Mouse (Mus musculus): ENCODE results near the gene Speer4a.
A peak's percentile ranks its signal among the peaks of the same experiment; 100 is the strongest.
"Not testable (repeated sequence)": the region's sequence is repeated elsewhere in the genome, so short reads cannot be mapped to it uniquely, and the experiment has no call there.

Gene Speer4a

GRCm38 (mm10) chr5:26039458-26039857 is at the start of gene Speer4a:
Speer4a (minus strand) TSS chr5:26039558.
- DNase-seq (ENCODE audit: low spot score in 2 of 2), result not testable (repeated sequence)

- not testable (repeated sequence) for DNase-seq (ENCODE audit: low spot score in 2 of 2)
Measured at GRCm38 (mm10) chr5:26079023-26079422, 39.7 kb upstream of the Speer4a start.

GRCm38 (mm10) chr5:26070716-26071115 is 31.4 kb upstream of the Speer4a start:
- DNase-seq (ENCODE audit: low spot score in 2 of 2), result no peak

GRCm38 (mm10) chr5:26058481-26058880 is 19.1 kb upstream of the Speer4a start, which contains the start of gene Gm7347:
Gm7347 (minus strand) TSS chr5:26058581.
- DNase-seq (ENCODE audit: low spot score in 2 of 2), result not testable (repeated sequence)

GRCm38 (mm10) chr5:26022816-26023215 is 16.5 kb downstream of the Speer4a start, which contains the start of gene Gm5862:
Gm5862 (minus strand) TSS chr5:26022916.
- DNase-seq (ENCODE audit: low spot score in 2 of 2), result not testable (repeated sequence)

- not testable (repeated sequence) for DNase-seq (ENCODE audit: low spot score in 2 of 2)
Measured at GRCm38 (mm10) chr5:26007697-26008096, 31.7 kb downstream of the Speer4a start.

GRCm38 (mm10) chr5:26006937-26007695 is 32.2 kb downstream of the Speer4a start:
- peak; percentile 4 to 5 for DNase-seq (ENCODE audit: low spot score in 2 of 2)

GRCm38 (mm10) chr5:26004698-26005097 is 34.7 kb downstream of the Speer4a start, which contains the start of gene Gm1979:
Gm1979 (minus strand) TSS chr5:26004798.
- DNase-seq (ENCODE audit: low spot score in 2 of 2), result not testable (repeated sequence)

- DNase-seq (ENCODE audit: low spot score in 2 of 2), result not testable (repeated sequence)
Measured at GRCm38 (mm10) chr5:25988550-25988949, 50.8 kb downstream of the Speer4a start, which contains the start of gene Gm21698. Gm21698 (minus strand) TSS chr5:25988650.

Data from right cerebral cortex, adult 2 months (tissue).